Mouse (Mus musculus) liver, adult 2 months (tissue): Measurements from ENCODE around the gene Rapgef5. TPM values are rescaled to one million over a fixed set of nuclear protein-coding genes. Genes with fewer than 3 reads are reported as not detected.

Experiments used
- DNase-seq: peaks from one replicate; pipeline ENCODE4 v3.0.0-alpha.2; 2011; ENCODE audit warnings: low read depth, low spot score; ENCODE audit errors: extremely low read depth
- H3K27ac ChIP-seq: fragments of 200-500 bp; replicated peaks from 2 replicates; pipeline ENCODE4 v1.5.1; 2012; ENCODE audit warnings: low read depth, mild to moderate bottlenecking, control low read depth, inconsistent platforms, low read length; ENCODE audit not compliant: insufficient read depth
- H3K27me3 ChIP-seq: fragments of 200-500 bp; 2 replicates; pipeline ENCODE4 v1.6.1; 2012; ENCODE audit warnings: mild to moderate bottlenecking, moderate library complexity, low read length, inconsistent platforms; ENCODE audit not compliant: control insufficient read depth, insufficient read depth
- H3K36me3 ChIP-seq: fragments of 200-500 bp; 2 replicates; pipeline ENCODE4 v1.6.1; 2012; ENCODE audit warnings: low read length, inconsistent platforms; ENCODE audit not compliant: control insufficient read depth, insufficient read depth
- H3K4me1 ChIP-seq: fragments of 200-500 bp; 2 replicates; pipeline ENCODE4 v1.6.1; 2011; ENCODE audit warnings: low read length; ENCODE audit not compliant: control insufficient read depth, insufficient read depth
- H3K4me3 ChIP-seq: fragments of 200-500 bp; 2 replicates; pipeline ENCODE4 v1.5.1; 2011; ENCODE audit warnings: low read depth, mild to moderate bottlenecking, control low read depth, low read length, moderate library complexity; ENCODE audit not compliant: insufficient read depth
- H3K79me2 ChIP-seq: fragments of 200-500 bp; 2 replicates; pipeline ENCODE4 v1.6.1; 2012; ENCODE audit warnings: inconsistent platforms, mild to moderate bottlenecking, low read length, moderate library complexity; ENCODE audit not compliant: control insufficient read depth, insufficient read depth
- H3K9ac ChIP-seq: fragments of 200-500 bp; 2 replicates; pipeline ENCODE4 v1.6.1; 2012; ENCODE audit warnings: low read depth, mild to moderate bottlenecking, control low read depth, inconsistent platforms, low read length
- CTCF ChIP-seq: fragments of 200-500 bp; IDR thresholded peaks from 2 replicates; pipeline ENCODE4 v1.5.1; 2011; ENCODE audit warnings: low read depth, low read length, control low read depth
- POLR2A ChIP-seq: fragments of 200-500 bp; IDR thresholded peaks from 2 replicates; pipeline ENCODE4 v1.6.1; 2011; ENCODE audit warnings: low read length, control low read depth; ENCODE audit not compliant: insufficient read depth; ENCODE audit errors: extremely low read depth
- WGBS: fragments of 180-500 bp; shearing (Covaris S2); methylation state at CpG from one replicate; pipeline ENCODE4 v1.1.7; 2018; 5-methylcytosine and 5-hydroxymethylcytosine counted together
- polyA plus RNA-seq: library from polyadenylated mRNA; depleted of rRNA; stranded (reverse); fragments of >200 nt; gene quantifications from 2 replicates; pipeline ENCODE4 v1.2.3, GENCODE M21; 2012
- total RNA-seq: library from RNA; depleted of rRNA; stranded (reverse); fragments of >200 nt; gene quantifications from 2 replicates; pipeline ENCODE4 v1.2.3, GENCODE M21; 2014

Gene Rapgef5
- total and polyA plus RNA-seq, 2 experiments, result 2.1 to 13.3 TPM

DNA sequence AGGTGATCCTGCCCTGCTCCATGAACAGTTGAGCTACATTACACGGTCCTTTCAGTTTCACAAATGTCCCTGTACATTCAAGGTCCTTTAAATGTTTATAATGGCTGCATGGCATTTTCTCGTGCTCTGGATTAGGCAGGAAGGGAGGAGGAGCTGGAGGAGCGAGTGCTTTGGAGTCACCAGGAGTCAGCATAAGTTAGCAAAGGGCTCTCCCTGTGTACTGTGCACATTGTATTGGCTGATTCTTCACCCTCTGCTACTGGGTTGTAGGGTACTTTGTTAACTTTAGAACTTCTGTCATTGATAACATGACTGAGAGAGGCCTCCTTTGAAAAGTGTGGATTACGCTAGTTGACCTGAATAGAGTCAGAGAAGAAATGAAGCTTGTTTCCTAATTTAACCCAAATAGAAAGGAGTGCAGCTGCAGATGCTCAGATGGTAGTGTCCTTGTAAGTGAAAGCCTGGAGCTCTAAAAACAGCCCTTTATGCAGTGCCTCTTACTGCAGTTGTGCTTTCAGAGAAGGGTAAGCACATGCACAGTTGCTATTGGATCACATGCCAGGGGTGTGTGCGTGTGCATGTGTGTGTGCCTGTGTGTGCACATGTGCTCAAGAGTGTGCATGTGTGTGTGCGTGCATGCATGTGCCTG lies 45.3 kb downstream of the Rapgef5 start:
- DNase-seq, result no peak
- TF ChIP-seq CTCF, result no peak
- no peak for TF ChIP-seq POLR2A
- WGBS, result 79% methylated on average over 6 of the region's 6 CpGs
- no peaks in the 10 kb centered on the region for H3K4me1 ChIP-seq
- H3K79me2 ChIP-seq, result no peaks in the 10 kb centered on the region
- no peak overlapping the region for H3K9ac ChIP-seq
- no peaks in the 10 kb centered on the region for H3K36me3 ChIP-seq
- H3K27ac ChIP-seq, result no peak overlapping the region
- H3K4me3 ChIP-seq, result no peak overlapping the region
- no peaks in the 10 kb centered on the region for H3K27me3 ChIP-seq

- H3K27me3 ChIP-seq, result no peaks in the 10 kb centered on the region
- H3K9ac ChIP-seq, result no peak overlapping the region
- 99% methylated on average over 3 of the region's 3 CpGs for WGBS
- no peaks in the 10 kb centered on the region for H3K79me2 ChIP-seq
- H3K27ac ChIP-seq, result no peak overlapping the region
- H3K4me1 ChIP-seq, result no peaks in the 10 kb centered on the region
- no peak overlapping the region for H3K4me3 ChIP-seq
- no peak for DNase-seq
- H3K36me3 ChIP-seq, result no peaks in the 10 kb centered on the region
- no peak for TF ChIP-seq CTCF
- no peak for TF ChIP-seq POLR2A
These were observed 45.8 kb downstream of the Rapgef5 start for GRCm38 (mm10) chr12:117562085-117562484.

GRCm38 (mm10) chr12:117563859-117564258 lies 47.6 kb downstream of the Rapgef5 start:
- Histone ChIP-seq H3K4me3 (no peak overlapping the region), H3K27me3 (no peaks in the 10 kb centered on the region), H3K4me1 (no peaks in the 10 kb centered on the region), H3K27ac (no peak overlapping the region), H3K36me3 (no peaks in the 10 kb centered on the region), H3K9ac (no peak overlapping the region), H3K79me2 (no peaks in the 10 kb centered on the region)
- WGBS, result 83% methylated on average over 6 of the region's 6 CpGs
- TF ChIP-seq CTCF (no peak), POLR2A (no peak)
- no peak for DNase-seq

- H3K36me3 ChIP-seq, result no peaks in the 10 kb centered on the region
- H3K27me3 ChIP-seq, result no peaks in the 10 kb centered on the region
- no peaks in the 10 kb centered on the region for H3K79me2 ChIP-seq
- no peaks in the 10 kb centered on the region for H3K4me1 ChIP-seq
- H3K4me3 ChIP-seq, result no peak overlapping the region
- TF ChIP-seq CTCF, result no peak
- no peak for TF ChIP-seq POLR2A
- DNase-seq, result no peak
- no peak overlapping the region for H3K9ac ChIP-seq
- 78% methylated on average over 4 of the region's 4 CpGs for WGBS
- H3K27ac ChIP-seq, result no peak overlapping the region
These were observed 50.0 kb downstream of the Rapgef5 start for GRCm38 (mm10) chr12:117566298-117566697.

GRCm38 (mm10) chr12:117569671-117570070 lies 53.4 kb downstream of the Rapgef5 start:
- Histone ChIP-seq H3K36me3 (no peaks in the 10 kb centered on the region), H3K27me3 (no peaks in the 10 kb centered on the region), H3K79me2 (no peaks in the 10 kb centered on the region), H3K27ac (no peak overlapping the region), H3K4me3 (no peak overlapping the region), H3K9ac (no peak overlapping the region), H3K4me1 (no peaks in the 10 kb centered on the region)
- no peak for DNase-seq
- 70% methylated on average over 2 of the region's 2 CpGs for WGBS
- TF ChIP-seq CTCF, result no peak
- TF ChIP-seq POLR2A, result no peak

- no peaks in the 10 kb centered on the region for H3K4me1 ChIP-seq
- no peak for TF ChIP-seq POLR2A
- TF ChIP-seq CTCF, result no peak
- no peak overlapping the region for H3K27ac ChIP-seq
- no peak overlapping the region for H3K9ac ChIP-seq
- no peaks in the 10 kb centered on the region for H3K79me2 ChIP-seq
- WGBS, result 82% methylated on average over 4 of the region's 4 CpGs
- DNase-seq, result no peak
- H3K4me3 ChIP-seq, result no peak overlapping the region
- no peaks in the 10 kb centered on the region for H3K36me3 ChIP-seq
- H3K27me3 ChIP-seq, result no peaks in the 10 kb centered on the region
These were observed 68.0 kb downstream of the Rapgef5 start for GRCm38 (mm10) chr12:117584256-117584655.
